Mouse (Mus musculus) kidney, adult 2 months (tissue): ENCODE data around the gene Krtap13.

ENCODE experiments used
- CTCF ChIP-seq: fragments of 200-500 bp; conservative IDR thresholded peaks from 2 replicates; pipeline ENCODE4 v1.5.1; 2011; ENCODE audit warnings: low read depth, mild to moderate bottlenecking, control low read depth, low read length, moderate library complexity, mixed read lengths; ENCODE audit not compliant: insufficient read depth, insufficient read length
- POLR2A ChIP-seq: fragments of 200-500 bp; IDR thresholded peaks from one replicate; pipeline ENCODE4 v1.6.1; 2011; ENCODE audit warnings: low read depth, low read length, control low read depth

- no peak for TF ChIP-seq POLR2A
- no peak for TF ChIP-seq CTCF
Measured at GRCm38 (mm10) chr16:88744750-88745340, 6.6 kb downstream of the Krtap13 start.
